Mouse (Mus musculus): ENCODE measurements around the gene Nfia.

Gene Nfia

GRCm38 (mm10) chr4:98120706-98121340 is 348.3 kb downstream of the Nfia start:
- no peak for DNase-seq (ENCODE audit: low spot score in 2 of 2)

- no peak for DNase-seq (ENCODE audit: low spot score in 2 of 2)
These were observed 353.6 kb downstream of the Nfia start for GRCm38 (mm10) chr4:98126003-98126677.

- DNase-seq (ENCODE audit: low spot score in 2 of 2), result no peak
These were observed 358.3 kb downstream of the Nfia start for GRCm38 (mm10) chr4:98130798-98131197.

GRCm38 (mm10) chr4:98134027-98134426 is 361.5 kb downstream of the Nfia start:
- DNase-seq (ENCODE audit: low spot score in 2 of 2), result no peak

- no peak for DNase-seq (ENCODE audit: low spot score in 2 of 2)
These were observed 363.5 kb downstream of the Nfia start for GRCm38 (mm10) chr4:98136072-98136471.

- no peak for DNase-seq (ENCODE audit: low spot score in 2 of 2)
These were observed 370.4 kb downstream of the Nfia start for GRCm38 (mm10) chr4:98142879-98143436.

GRCm38 (mm10) chr4:98150576-98150975 is 378.0 kb downstream of the Nfia start:
- no peak for DNase-seq (ENCODE audit: low spot score in 2 of 2)

- DNase-seq (ENCODE audit: low spot score in 2 of 2), result no peak
These were observed 385.4 kb downstream of the Nfia start for GRCm38 (mm10) chr4:98157921-98158320.

- DNase-seq (ENCODE audit: low spot score in 2 of 2), result no peak
These were observed 393.8 kb downstream of the Nfia start for GRCm38 (mm10) chr4:98166379-98166778.

Measured in spleen, postnatal 10 days (tissue).